Mouse (Mus musculus) lung, embryonic 15.5 days (tissue): Measurements from ENCODE around the gene Olfr618. TPM values are rescaled to one million over a fixed set of nuclear protein-coding genes. Genes with fewer than 3 reads are reported as not detected.
"Not testable (repeated sequence)": the region's sequence is repeated elsewhere in the genome, so short reads cannot be mapped to it uniquely, and the experiment has no call there.

ENCODE experiments used
- ATAC-seq: fragments of 200-750 bp; cut with Nextera tagmentation; 2 replicates; pipeline ENCODE4 v1.8.0; 2017; ENCODE audit warnings: moderate number of reproducible peaks, borderline replicate concordance; ENCODE audit not compliant: low FRiP score, low TSS enrichment; ENCODE audit errors: extremely low read depth
- H3K27ac ChIP-seq: fragments of 300-500 bp; sonication (generic); 2 replicates; pipeline ENCODE4 v1.5.1; 2015; ENCODE audit warnings: moderate library complexity, mild to moderate bottlenecking, inconsistent platforms
- H3K27me3 ChIP-seq: fragments of 300-500 bp; sonication (generic); 2 replicates; pipeline ENCODE4 v1.6.1; 2015; ENCODE audit warnings: inconsistent platforms
- H3K36me3 ChIP-seq: fragments of 300-500 bp; sonication (generic); 2 replicates; pipeline ENCODE4 v1.6.1; 2015; ENCODE audit warnings: inconsistent platforms
- H3K4me1 ChIP-seq: fragments of 300-500 bp; sonication (generic); 2 replicates; pipeline ENCODE4 v1.6.1; 2015; ENCODE audit warnings: inconsistent platforms
- H3K4me2 ChIP-seq: fragments of 300-500 bp; sonication (generic); 2 replicates; pipeline ENCODE4 v1.6.1; 2015; ENCODE audit warnings: inconsistent platforms, mild to moderate bottlenecking, moderate library complexity
- H3K4me3 ChIP-seq: fragments of 300-500 bp; sonication (generic); 2 replicates; pipeline ENCODE4 v1.5.1; 2015; ENCODE audit warnings: mild to moderate bottlenecking, inconsistent platforms
- H3K9ac ChIP-seq: fragments of 300-500 bp; sonication (generic); 2 replicates; pipeline ENCODE4 v1.6.1; 2015; ENCODE audit warnings: inconsistent platforms
- H3K9me3 ChIP-seq: fragments of 300-500 bp; sonication (generic); 2 replicates; pipeline ENCODE4 v1.6.1; 2016; ENCODE audit warnings: inconsistent platforms
- WGBS: fragments of 180-500 bp; shearing (Covaris S2); methylation state at CpG from one replicate; pipeline ENCODE4 v1.1.7; 2015; 5-methylcytosine and 5-hydroxymethylcytosine counted together
- polyA plus RNA-seq: library from polyadenylated mRNA; unstranded; fragments of >200 nt; fragmentation: Nextera tagmentation; extraction: Ambion mirVana; gene quantifications from 2 replicates; pipeline ENCODE4 v1.2.1, GENCODE M21; 2015

The Olfr618 gene
- polyA plus RNA-seq = not detected in 2 replicates

DNA sequence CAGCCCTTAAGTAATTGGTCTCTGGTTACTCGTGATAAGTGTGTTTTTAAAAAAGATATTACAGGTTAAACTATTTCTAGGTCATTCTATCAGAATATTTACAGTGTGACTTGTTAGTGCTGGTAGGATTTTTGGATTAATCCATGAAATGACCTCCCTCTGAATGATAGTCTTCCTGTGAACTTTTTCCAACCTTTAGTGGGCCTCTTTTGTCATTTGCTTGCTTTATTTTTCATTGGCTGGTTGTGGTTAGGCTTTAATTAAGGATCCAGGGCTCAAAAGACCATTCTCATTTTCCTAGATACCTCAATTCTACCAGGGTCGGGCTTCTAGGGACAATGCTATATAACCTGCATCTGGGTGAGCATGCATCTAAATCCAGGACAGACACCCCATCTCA lies at the start of gene Olfr618:
Gene Olfr618 (plus strand): TSS at position 301 of the 400 bp plus-strand sequence.
- Histone ChIP-seq H3K9ac (no peak within 1 kb of the TSS), H3K36me3 (no peaks in the 10 kb centered on the region), H3K27me3 (no peaks in the 10 kb centered on the region), H3K9me3 (no peaks in the 10 kb centered on the region), H3K4me2 (no peak within 1 kb of the TSS), H3K4me1 (no peaks in the 10 kb centered on the region), H3K4me3 (no peak within 1 kb of the TSS), H3K27ac (no peak within 1 kb of the TSS)
- no peak for ATAC-seq
- 57% methylated on average over 2 of the region's 2 CpGs for WGBS

DNA sequence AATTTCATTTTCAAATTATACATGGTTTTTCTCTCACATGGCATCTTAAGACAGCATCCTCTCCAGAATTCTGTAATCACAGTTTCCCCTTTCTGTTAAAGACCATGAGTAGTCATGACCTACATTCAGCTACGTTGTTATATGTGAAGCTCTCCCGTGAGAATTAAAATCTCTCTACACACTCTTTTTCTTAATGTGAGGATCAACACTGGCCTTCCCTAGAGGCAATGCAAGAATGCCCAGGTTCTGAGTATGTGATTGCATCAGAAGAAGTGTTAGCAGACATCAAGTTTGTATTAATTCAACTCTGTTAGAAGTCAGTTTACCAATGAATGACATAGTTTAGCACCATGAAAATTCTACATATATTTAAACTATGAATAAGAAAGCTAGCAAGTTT lies 47.3 kb upstream of the Olfr618 start, which contains the start of gene Olfr612:
Gene Olfr612 (minus strand): TSS at position 101 of the 400 bp plus-strand sequence.
- 75% methylated on average over 2 of the region's 2 CpGs for WGBS
- not testable (repeated sequence) for H3K36me3 ChIP-seq, ATAC-seq, H3K4me1 ChIP-seq, H3K4me3 ChIP-seq, H3K4me2 ChIP-seq, H3K9me3 ChIP-seq, H3K9ac ChIP-seq, H3K27me3 ChIP-seq, H3K27ac ChIP-seq

DNA sequence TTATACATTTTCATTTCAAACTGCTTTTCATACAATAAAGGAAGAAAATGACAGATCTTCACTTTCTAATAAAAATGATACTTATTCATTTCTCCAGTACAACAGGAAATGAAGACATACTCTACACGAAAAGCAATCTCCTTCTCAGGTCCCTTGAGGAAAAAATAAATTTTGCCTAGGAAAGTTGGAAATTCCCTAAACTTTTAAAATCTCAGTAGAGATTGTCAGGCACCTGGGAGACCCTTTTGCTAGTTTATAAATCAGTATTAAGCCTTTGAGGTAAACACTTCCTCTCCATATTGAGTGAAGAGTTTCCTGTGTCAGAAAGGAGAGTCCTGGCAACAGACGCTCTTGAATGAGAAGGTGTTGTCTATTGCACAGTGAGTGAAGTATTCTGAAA lies 42.1 kb upstream of the Olfr618 start, which contains the start of gene Olfr613:
Gene Olfr613 (plus strand): TSS at position 301 of the 400 bp plus-strand sequence.
- no peak for ATAC-seq
- H3K27me3 ChIP-seq = no peaks in the 10 kb centered on the region
- no peak within 1 kb of the TSS for H3K4me2 ChIP-seq
- 54% methylated on average over 2 of the region's 2 CpGs for WGBS
- H3K9ac ChIP-seq = no peak within 1 kb of the TSS
- H3K36me3 ChIP-seq = no peaks in the 10 kb centered on the region
- no peak within 1 kb of the TSS for H3K27ac ChIP-seq
- H3K4me1 ChIP-seq = no peaks in the 10 kb centered on the region
- no peaks in the 10 kb centered on the region for H3K9me3 ChIP-seq
- H3K4me3 ChIP-seq = no peak within 1 kb of the TSS

DNA sequence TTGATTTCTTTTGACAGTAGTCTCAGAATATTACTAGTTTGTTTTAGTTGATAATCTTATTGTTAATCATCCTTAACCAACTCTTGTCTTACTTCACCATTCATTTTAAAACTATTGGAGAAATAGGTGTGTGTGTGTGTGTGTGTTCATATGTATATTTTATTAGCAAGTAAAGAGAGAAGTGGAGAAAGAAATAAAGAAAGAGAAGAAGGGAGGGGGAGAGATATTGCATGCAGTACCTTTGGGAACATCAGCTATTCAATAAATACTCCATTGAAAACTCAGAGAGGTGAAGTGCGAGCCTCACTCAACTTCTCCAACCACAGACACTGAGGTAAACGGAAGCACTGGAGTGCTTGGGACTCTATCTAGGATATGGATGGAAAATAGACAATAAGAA lies 34.1 kb upstream of the Olfr618 start, which contains the start of gene Olfr615:
Gene Olfr615 (plus strand): TSS at position 301 of the 400 bp plus-strand sequence.
- H3K9me3 ChIP-seq = no peaks in the 10 kb centered on the region
- WGBS = 79% methylated on average over 2 of the region's 2 CpGs
- H3K9ac ChIP-seq = no peak within 1 kb of the TSS
- H3K4me2 ChIP-seq = no peak within 1 kb of the TSS
- no peak within 1 kb of the TSS for H3K27ac ChIP-seq
- no peaks in the 10 kb centered on the region for H3K36me3 ChIP-seq
- no peaks in the 10 kb centered on the region for H3K4me1 ChIP-seq
- H3K4me3 ChIP-seq = no peak within 1 kb of the TSS
- no peak for ATAC-seq
- H3K27me3 ChIP-seq = no peaks in the 10 kb centered on the region

DNA sequence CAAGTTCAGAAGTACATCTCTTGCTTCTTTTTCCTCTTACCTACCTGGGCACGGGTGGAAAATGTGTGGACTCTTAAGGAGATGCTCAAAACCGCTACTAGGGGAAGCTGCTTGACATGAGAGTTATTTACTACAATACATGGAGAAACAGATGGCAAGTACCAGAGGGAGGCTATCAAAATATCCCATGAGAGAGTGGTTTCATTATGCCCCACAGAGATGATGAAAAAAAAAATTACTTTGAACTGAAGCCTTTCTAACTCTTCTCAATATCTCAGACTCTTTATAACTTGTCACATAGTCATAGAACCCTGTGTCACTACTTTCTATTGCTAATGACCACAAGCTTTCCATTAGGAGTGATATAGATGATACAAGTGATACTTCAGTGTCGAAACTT lies 20.9 kb upstream of the Olfr618 start, which contains the start of gene Olfr616:
Gene Olfr616 (minus strand): TSS at position 101 of the 400 bp plus-strand sequence.
- H3K27me3 ChIP-seq = no peaks in the 10 kb centered on the region
- no peak within 1 kb of the TSS for H3K4me3 ChIP-seq
- no peak within 1 kb of the TSS for H3K4me2 ChIP-seq
- no peaks in the 10 kb centered on the region for H3K36me3 ChIP-seq
- 67% methylated on average over 3 of the region's 3 CpGs for WGBS
- no peak within 1 kb of the TSS for H3K9ac ChIP-seq
- ATAC-seq = no peak
- no peaks in the 10 kb centered on the region for H3K9me3 ChIP-seq
- H3K27ac ChIP-seq = no peak within 1 kb of the TSS
- no peaks in the 10 kb centered on the region for H3K4me1 ChIP-seq

DNA sequence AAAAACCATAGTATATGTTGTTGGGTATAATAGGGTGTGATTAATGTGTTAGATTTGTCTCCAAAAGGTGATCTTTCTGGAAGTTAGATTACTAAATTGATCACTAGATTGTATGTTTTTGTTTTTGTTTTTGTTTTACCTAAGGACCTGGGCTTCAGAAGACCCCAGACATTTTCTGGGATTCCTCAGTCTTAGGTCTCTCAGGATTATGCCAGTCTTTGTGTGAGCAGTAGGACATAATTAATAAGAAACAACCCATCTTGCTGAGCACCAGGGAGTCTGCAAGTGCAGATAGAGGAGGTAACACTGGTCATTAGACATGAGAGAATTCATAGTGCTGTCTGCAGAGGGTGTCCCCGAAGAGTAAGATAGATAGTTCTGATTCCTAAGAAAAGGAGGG lies 17.1 kb upstream of the Olfr618 start, which contains the start of gene Olfr617:
Gene Olfr617 (plus strand): TSS at position 301 of the 400 bp plus-strand sequence.
- 83% methylated on average over 1 of the region's 1 CpGs for WGBS
- Histone ChIP-seq H3K27me3 (no peaks in the 10 kb centered on the region), H3K4me2 (no peak within 1 kb of the TSS), H3K4me1 (no peaks in the 10 kb centered on the region), H3K27ac (no peak within 1 kb of the TSS), H3K4me3 (no peak within 1 kb of the TSS), H3K9ac (no peak within 1 kb of the TSS), H3K9me3 (no peaks in the 10 kb centered on the region), H3K36me3 (no peaks in the 10 kb centered on the region)
- ATAC-seq = no peak

DNA sequence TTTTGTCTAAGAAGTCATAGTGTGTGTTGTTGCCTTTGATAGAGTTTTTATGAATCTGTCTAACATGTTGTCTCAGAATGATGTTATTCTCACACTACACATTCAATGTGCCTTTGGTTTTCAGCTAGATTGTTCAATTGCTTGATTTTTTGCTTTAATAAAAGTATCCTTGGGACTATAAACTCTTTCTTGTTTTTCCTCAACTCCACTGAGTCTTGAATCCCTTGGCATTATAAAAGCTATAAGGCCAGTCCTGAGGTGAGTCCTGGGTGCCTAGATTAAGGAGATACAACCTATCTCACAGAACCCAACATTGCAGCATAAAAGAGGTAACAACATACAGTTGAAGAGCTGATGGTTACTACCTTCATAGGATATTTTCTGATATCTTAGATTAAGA lies 10.4 kb downstream of the Olfr618 start, which contains the start of gene Olfr619:
Gene Olfr619 (plus strand): TSS at position 301 of the 400 bp plus-strand sequence.
- H3K27ac ChIP-seq = no peak within 1 kb of the TSS
- no peaks in the 10 kb centered on the region for H3K9me3 ChIP-seq
- H3K27me3 ChIP-seq = no peaks in the 10 kb centered on the region
- ATAC-seq = no peak
- no peak within 1 kb of the TSS for H3K9ac ChIP-seq
- H3K4me3 ChIP-seq = no peak within 1 kb of the TSS
- no peak within 1 kb of the TSS for H3K4me2 ChIP-seq
- H3K36me3 ChIP-seq = no peaks in the 10 kb centered on the region
- no peaks in the 10 kb centered on the region for H3K4me1 ChIP-seq

DNA sequence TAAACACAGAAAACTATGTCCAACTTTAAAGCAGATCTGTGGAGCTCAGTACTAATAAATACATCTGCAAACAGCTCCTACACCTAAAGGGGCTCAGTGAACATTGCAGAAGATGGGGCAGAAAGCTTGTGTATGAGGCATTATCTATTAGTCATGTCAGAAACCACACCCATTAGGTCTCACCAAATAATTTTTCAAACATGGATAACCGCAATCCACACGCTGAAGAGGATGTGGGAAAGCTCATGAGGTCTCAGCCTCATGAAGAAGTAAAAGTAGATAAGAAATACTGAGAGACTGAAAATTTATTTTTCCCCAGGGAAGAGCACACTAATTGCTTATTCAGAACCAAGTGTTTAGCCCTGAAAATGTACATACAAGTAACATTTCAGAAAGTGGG lies 17.5 kb downstream of the Olfr618 start:
- Histone ChIP-seq H3K36me3 (no peaks in the 10 kb centered on the region), H3K9me3 (no peaks in the 10 kb centered on the region), H3K4me3 (no peak overlapping the region), H3K4me1 (no peaks in the 10 kb centered on the region), H3K9ac (no peak overlapping the region), H3K27me3 (no peaks in the 10 kb centered on the region), H3K27ac (no peak overlapping the region), H3K4me2 (no peak overlapping the region)
- 62% methylated on average over 2 of the region's 2 CpGs for WGBS
- ATAC-seq = no peak

DNA sequence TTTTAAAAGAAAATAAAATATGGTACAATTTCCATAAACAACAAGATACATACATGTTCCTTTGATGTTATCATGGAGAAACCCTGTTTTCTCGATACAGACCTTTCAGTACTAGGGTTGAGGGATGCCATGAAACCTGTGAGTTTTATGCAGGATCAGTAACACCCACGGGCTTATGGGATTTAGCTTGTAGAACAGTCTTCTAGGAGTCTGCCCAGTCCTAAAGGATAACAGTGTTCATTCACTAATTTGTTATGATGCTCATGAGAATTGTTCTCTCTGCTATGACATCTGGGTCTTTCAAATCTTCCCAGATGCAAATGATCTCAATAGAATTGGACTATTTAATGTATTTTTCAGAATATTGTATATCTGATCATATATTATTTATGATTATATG lies 22.5 kb downstream of the Olfr618 start, which contains the start of gene Olfr620:
Gene Olfr620 (minus strand): TSS at position 101 of the 400 bp plus-strand sequence.
- Histone ChIP-seq H3K27ac (no peak within 1 kb of the TSS), H3K36me3 (no peaks in the 10 kb centered on the region), H3K4me2 (no peak within 1 kb of the TSS), H3K4me3 (no peak within 1 kb of the TSS), H3K9ac (no peak within 1 kb of the TSS), H3K4me1 (no peaks in the 10 kb centered on the region), H3K27me3 (no peaks in the 10 kb centered on the region), H3K9me3 (no peaks in the 10 kb centered on the region)
- no peak for ATAC-seq
- WGBS = 56% methylated on average over 2 of the region's 2 CpGs

DNA sequence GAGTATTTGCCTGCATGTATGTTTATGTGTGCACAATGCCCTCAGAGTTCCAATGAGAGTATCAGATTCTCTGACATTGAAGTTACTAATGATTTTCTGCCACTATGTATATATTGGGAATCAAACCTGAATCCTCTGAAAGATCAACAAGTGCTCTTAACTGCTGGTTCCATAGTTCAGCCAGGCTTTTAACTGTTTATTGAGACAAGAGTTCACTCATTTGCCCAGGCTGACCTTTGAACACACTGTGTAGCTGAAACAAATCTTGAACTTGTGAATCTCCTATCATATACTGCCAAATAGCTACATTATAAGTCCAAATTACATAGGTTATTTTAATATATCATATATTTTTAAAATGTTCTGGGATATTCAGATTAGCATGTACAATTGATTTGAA lies 46.9 kb downstream of the Olfr618 start:
- no peaks in the 10 kb centered on the region for H3K36me3 ChIP-seq
- H3K4me3 ChIP-seq = no peak overlapping the region
- no peak overlapping the region for H3K4me2 ChIP-seq
- no peak for ATAC-seq
- no peaks in the 10 kb centered on the region for H3K27me3 ChIP-seq
- no peak overlapping the region for H3K9ac ChIP-seq
- H3K4me1 ChIP-seq = no peaks in the 10 kb centered on the region
- H3K9me3 ChIP-seq = no peaks in the 10 kb centered on the region
- no peak overlapping the region for H3K27ac ChIP-seq

DNA sequence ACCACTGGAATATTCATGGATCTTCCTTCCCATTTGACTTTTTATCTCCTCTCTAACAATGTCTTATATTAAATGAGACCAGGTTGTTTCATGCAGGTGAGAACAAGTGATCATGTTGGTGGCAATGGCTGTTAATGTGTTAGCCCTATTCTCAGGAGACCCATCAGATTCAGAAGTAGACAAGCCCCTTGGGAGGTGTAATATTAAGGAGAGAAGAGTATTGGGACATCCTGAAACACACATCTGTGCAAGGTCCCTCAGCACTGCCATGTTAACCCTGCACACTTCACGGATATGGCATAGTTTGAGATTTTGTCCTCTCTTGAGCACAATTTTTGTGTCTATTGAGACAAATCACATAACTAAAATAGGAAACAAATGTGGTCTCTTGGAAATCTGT lies 52.7 kb downstream of the Olfr618 start, which contains the start of gene Olfr622:
Gene Olfr622 (minus strand): TSS at position 101 of the 400 bp plus-strand sequence.
- ATAC-seq = no peak
- WGBS = 77% methylated on average over 1 of the region's 1 CpGs
- no peaks in the 10 kb centered on the region for H3K4me1 ChIP-seq
- H3K9ac ChIP-seq = no peak within 1 kb of the TSS
- no peaks in the 10 kb centered on the region for H3K27me3 ChIP-seq
- H3K4me2 ChIP-seq = no peak within 1 kb of the TSS
- H3K9me3 ChIP-seq = no peaks in the 10 kb centered on the region
- no peak within 1 kb of the TSS for H3K4me3 ChIP-seq
- H3K27ac ChIP-seq = no peak within 1 kb of the TSS
- no peaks in the 10 kb centered on the region for H3K36me3 ChIP-seq

DNA sequence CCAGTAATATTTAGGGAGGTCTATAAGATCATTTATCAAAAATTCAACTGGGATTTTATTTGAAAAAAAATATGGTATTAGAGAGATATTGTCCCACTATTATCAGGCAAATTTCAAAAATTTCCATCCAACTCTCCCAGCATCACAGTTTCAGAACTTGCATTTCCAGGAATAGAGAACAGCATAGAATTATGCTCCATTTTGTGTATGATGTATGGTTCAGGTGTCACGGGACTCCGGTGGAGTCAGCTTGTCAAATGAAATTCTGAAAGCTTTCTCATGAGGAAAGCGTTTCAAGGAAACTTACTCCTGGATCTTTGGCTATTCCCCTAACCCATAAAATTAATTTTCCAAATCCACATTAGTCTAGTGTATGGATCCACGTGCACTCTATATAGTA lies 54.2 kb downstream of the Olfr618 start:
- Histone ChIP-seq H3K4me2 (no peak overlapping the region), H3K4me1 (no peaks in the 10 kb centered on the region), H3K4me3 (no peak overlapping the region), H3K9me3 (no peaks in the 10 kb centered on the region), H3K36me3 (no peaks in the 10 kb centered on the region), H3K9ac (no peak overlapping the region), H3K27ac (no peak overlapping the region), H3K27me3 (no peaks in the 10 kb centered on the region)
- WGBS = 79% methylated on average over 4 of the region's 4 CpGs
- ATAC-seq = no peak
